Mouse (Mus musculus) MEL (cell line): Measurements from ENCODE around the gene Gm5617. TPM values are rescaled to one million over a fixed set of nuclear protein-coding genes. Genes with fewer than 3 reads are reported as not detected.

Experiments
- DNase-seq: peaks from one replicate; pipeline ENCODE4 v3.0.0; 2011; ENCODE audit warnings: low read depth, low spot score
- H3K27ac ChIP-seq: 2 replicates; pipeline ENCODE4 v1.5.1; 2012; ENCODE audit warnings: low read depth, mild to moderate bottlenecking, control low read depth, low read length, moderate library complexity; ENCODE audit not compliant: control insufficient read depth
- H3K27me3 ChIP-seq, 2 experiments: fragments of 150-350 bp in 1 of 2; sonication (generic) in 1 of 2; 2 replicates each; pipeline ENCODE4 v1.6.1; 2012; ENCODE audit warnings: low read length in 2 of 2, mild to moderate bottlenecking in 2 of 2, improper control_type of control experiment in 1 of 2, moderate library complexity in 1 of 2; ENCODE audit not compliant: insufficient read depth in 2 of 2, control insufficient read depth in 1 of 2
- H3K36me3 ChIP-seq, 2 experiments: 2 replicates each; pipeline ENCODE4 v1.6.1; 2012 to 2014; ENCODE audit warnings: low read length in 2 of 2, improper control_type of control experiment in 1 of 2, inconsistent platforms in 1 of 2, mild to moderate bottlenecking in 1 of 2; ENCODE audit not compliant: insufficient read depth in 2 of 2, control insufficient read depth in 1 of 2
- H3K4me1 ChIP-seq, 2 experiments: fragments of 150-350 bp in 1 of 2; sonication (generic) in 1 of 2; 2 replicates each; pipeline ENCODE4 v1.6.1; 2012; ENCODE audit warnings: low read length in 2 of 2, improper control_type of control experiment in 1 of 2, mild to moderate bottlenecking in 1 of 2; ENCODE audit not compliant: insufficient read depth in 2 of 2, control insufficient read depth in 1 of 2
- H3K4me3 ChIP-seq, 2 experiments: fragments of 150-350 bp in 1 of 2; sonication (generic) in 1 of 2; 2 replicates each; pipeline ENCODE4 v1.5.1; 2012; ENCODE audit warnings: low read depth in 2 of 2, low read length in 2 of 2, mild to moderate bottlenecking in 2 of 2, moderate library complexity in 2 of 2, control low read depth in 1 of 2, improper control_type of control experiment in 1 of 2; ENCODE audit not compliant: control insufficient read depth in 1 of 2, insufficient read depth in 1 of 2
- H3K79me2 ChIP-seq: 2 replicates; pipeline ENCODE4 v1.6.1; 2012; ENCODE audit warnings: mild to moderate bottlenecking, low read length, moderate library complexity; ENCODE audit not compliant: control insufficient read depth, poor library complexity, insufficient read depth
- H3K9ac ChIP-seq: 2 replicates; pipeline ENCODE4 v1.6.1; 2012; ENCODE audit warnings: low read depth, mild to moderate bottlenecking, control low read depth, low read length, moderate library complexity; ENCODE audit not compliant: control insufficient read depth, poor library complexity, severe bottlenecking
- H3K9me3 ChIP-seq: fragments of 150-350 bp; sonication (generic); replicated peaks from 2 replicates; pipeline ENCODE4 v1.6.1; 2012; ENCODE audit warnings: mild to moderate bottlenecking, low read length, improper control_type of control experiment, moderate library complexity; ENCODE audit not compliant: insufficient read depth
- BHLHE40 ChIP-seq: IDR thresholded peaks from 2 replicates; pipeline ENCODE4 v1.6.1; 2012; ENCODE audit warnings: low read depth, mild to moderate bottlenecking, inconsistent platforms, low read length, improper control_type of control experiment, borderline replicate concordance
- CHD2 ChIP-seq: IDR thresholded peaks from 2 replicates; pipeline ENCODE4 v1.6.1; 2011; ENCODE audit warnings: low read length, improper control_type of control experiment
- E2F4 ChIP-seq: IDR thresholded peaks from 2 replicates; pipeline ENCODE4 v1.6.1; 2011; ENCODE audit warnings: low read depth, low read length, improper control_type of control experiment, borderline replicate concordance
- GATA1 ChIP-seq: IDR thresholded peaks from 2 replicates; pipeline ENCODE4 v1.6.1; 2011; ENCODE audit warnings: low read depth, low read length, improper control_type of control experiment
- JUND ChIP-seq: IDR thresholded peaks from 2 replicates; pipeline ENCODE4 v1.6.1; 2011; ENCODE audit warnings: low read depth, mild to moderate bottlenecking, improper control_type of control experiment, low read length
- KAT2A ChIP-seq: conservative IDR thresholded peaks from 2 replicates; pipeline ENCODE4 v1.6.1; 2012; ENCODE audit warnings: low read depth, low read length, improper control_type of control experiment, inconsistent platforms
- MAZ ChIP-seq: IDR thresholded peaks from 2 replicates; pipeline ENCODE4 v1.6.1; 2012; ENCODE audit warnings: low read depth, mild to moderate bottlenecking, inconsistent platforms, low read length, improper control_type of control experiment
- MEF2A ChIP-seq: IDR thresholded peaks from 2 replicates; pipeline ENCODE4 v1.6.1; 2014; ENCODE audit warnings: low read depth, mild to moderate bottlenecking, inconsistent platforms, low read length, improper control_type of control experiment; ENCODE audit not compliant: poor library complexity, insufficient replicate concordance, severe bottlenecking; ENCODE audit errors: extremely low read depth
- MXI1 ChIP-seq: IDR thresholded peaks from 2 replicates; pipeline ENCODE4 v1.6.1; 2011; ENCODE audit warnings: mild to moderate bottlenecking, low read depth, low read length, improper control_type of control experiment
- MYC ChIP-seq: IDR thresholded peaks from 2 replicates; pipeline ENCODE4 v1.6.1; 2011; ENCODE audit warnings: low read depth, mild to moderate bottlenecking, low read length, improper control_type of control experiment, moderate library complexity
- NELFE ChIP-seq: IDR thresholded peaks from 2 replicates; pipeline ENCODE4 v1.6.1; 2011; ENCODE audit warnings: low read depth, low read length, improper control_type of control experiment
- NRF1 ChIP-seq: IDR thresholded peaks from 2 replicates; pipeline ENCODE4 v1.6.1; 2014; ENCODE audit warnings: low read depth, mild to moderate bottlenecking, inconsistent platforms, low read length, improper control_type of control experiment, moderate library complexity; ENCODE audit not compliant: poor library complexity, insufficient read depth, severe bottlenecking
- POLR2A ChIP-seq, 2 experiments: IDR thresholded peaks; 2 replicates each; pipeline ENCODE4 v1.6.1; 2011 to 2012; ENCODE audit warnings: low read length in 2 of 2, mild to moderate bottlenecking in 2 of 2, control low read depth in 1 of 2, improper control_type of control experiment in 1 of 2, low read depth in 1 of 2, moderate library complexity in 1 of 2; ENCODE audit not compliant: control insufficient read depth in 1 of 2, insufficient read depth in 1 of 2, poor library complexity in 1 of 2
- POLR2AphosphoS5 ChIP-seq: IDR thresholded peaks from 2 replicates; pipeline ENCODE4 v1.6.1; 2012; ENCODE audit warnings: low read depth, borderline replicate concordance, mild to moderate bottlenecking, inconsistent platforms, low read length, moderate library complexity, mixed read lengths
- RAD21 ChIP-seq: IDR thresholded peaks from 2 replicates; pipeline ENCODE4 v1.6.1; 2011; ENCODE audit warnings: mild to moderate bottlenecking, low read depth, low read length, improper control_type of control experiment
- RCOR1 ChIP-seq: IDR thresholded peaks from 2 replicates; pipeline ENCODE4 v1.6.1; 2012; ENCODE audit warnings: low read depth, mild to moderate bottlenecking, inconsistent platforms, low read length, improper control_type of control experiment
- SMC3 ChIP-seq: IDR thresholded peaks from 2 replicates; pipeline ENCODE4 v1.6.1; 2011; ENCODE audit warnings: low read depth, low read length, improper control_type of control experiment
- TCF12 ChIP-seq: IDR thresholded peaks from 2 replicates; pipeline ENCODE4 v1.6.1; 2014; ENCODE audit warnings: low read depth, mild to moderate bottlenecking, inconsistent platforms, low read length, improper control_type of control experiment, moderate library complexity
- USF2 ChIP-seq, 2 experiments: IDR thresholded peaks; 2 replicates each; pipeline ENCODE4 v1.6.1; 2011 to 2012; ENCODE audit warnings: improper control_type of control experiment in 2 of 2, low read length in 2 of 2, borderline replicate concordance in 1 of 2, inconsistent platforms in 1 of 2, low read depth in 1 of 2, mild to moderate bottlenecking in 1 of 2; ENCODE audit not compliant: insufficient read depth in 1 of 2
- ZC3H11A ChIP-seq: IDR thresholded peaks from 2 replicates; pipeline ENCODE4 v1.6.1; 2012; ENCODE audit warnings: low read depth, mild to moderate bottlenecking, inconsistent platforms, low read length, improper control_type of control experiment
- ZKSCAN1 ChIP-seq: IDR thresholded peaks from 2 replicates; pipeline ENCODE4 v1.6.1; 2012; ENCODE audit warnings: low read depth, mild to moderate bottlenecking, inconsistent platforms, low read length, improper control_type of control experiment, moderate library complexity
- ZMIZ1 ChIP-seq: IDR thresholded peaks from 2 replicates; pipeline ENCODE4 v1.6.1; 2012; ENCODE audit warnings: low read depth, mild to moderate bottlenecking, inconsistent platforms, low read length, improper control_type of control experiment, moderate library complexity
- ZNF384 ChIP-seq: IDR thresholded peaks from 2 replicates; pipeline ENCODE4 v1.6.1; 2012; ENCODE audit warnings: low read depth, mild to moderate bottlenecking, inconsistent platforms, low read length, improper control_type of control experiment
- polyA plus RNA-seq, 2 experiments: library from polyadenylated mRNA; stranded (reverse) in 1 of 2; unstranded in 1 of 2; fragments of >175 nt in 1 of 2; fragments of >200 nt in 1 of 2; gene quantifications; 2 replicates each; pipeline versions ENCODE4 v1.2.1 to v1.2.4; 2012; ENCODE audit warnings: low replicate concordance in 2 of 2, low read depth in 1 of 2; ENCODE audit not compliant: insufficient read length in 2 of 2, insufficient read depth in 1 of 2, missing spikeins in 1 of 2
- total RNA-seq: library from RNA; depleted of rRNA; stranded (reverse); fragments of 300-350 nt; gene quantifications from 2 replicates; pipeline ENCODE4 v1.2.3, GENCODE M21; 2012

The Gm5617 gene
- total and polyA plus RNA-seq, 3 experiments, result 1.7 to 1.8 TPM; not detected in 1

DNA sequence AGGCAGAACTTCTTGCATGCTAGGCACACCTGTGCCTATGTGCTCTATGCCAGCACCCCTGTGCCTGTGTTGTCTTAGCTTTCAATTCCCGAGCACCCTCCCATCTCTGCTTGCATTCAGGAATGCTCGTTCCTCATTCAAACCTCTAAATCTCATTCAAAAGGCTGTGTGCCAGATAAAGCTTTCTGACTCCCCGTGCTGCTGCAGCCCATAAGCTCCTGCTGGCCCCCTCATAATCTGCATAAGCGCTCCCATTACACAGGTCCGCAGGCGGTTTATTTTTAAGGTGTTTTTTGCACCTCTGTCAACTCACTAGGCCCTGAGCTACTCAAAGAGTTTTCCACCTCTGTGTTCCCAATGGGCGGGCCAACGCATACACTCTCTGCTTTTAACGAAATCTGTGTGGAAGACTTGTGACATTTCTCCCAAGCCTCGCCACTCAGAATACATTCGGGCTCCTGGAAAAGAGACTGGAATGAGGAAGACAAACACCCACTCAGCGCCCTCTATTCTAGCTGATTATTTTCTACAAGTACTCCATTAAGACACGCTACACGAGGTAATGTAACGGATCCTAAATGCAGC lies 22.7 kb upstream of the Gm5617 start:
- Histone ChIP-seq H3K27ac (no peak overlapping the region), H3K36me3 (peaks cover 16 to 24% of the 10 kb centered on the region in 2 experiments)

DNA sequence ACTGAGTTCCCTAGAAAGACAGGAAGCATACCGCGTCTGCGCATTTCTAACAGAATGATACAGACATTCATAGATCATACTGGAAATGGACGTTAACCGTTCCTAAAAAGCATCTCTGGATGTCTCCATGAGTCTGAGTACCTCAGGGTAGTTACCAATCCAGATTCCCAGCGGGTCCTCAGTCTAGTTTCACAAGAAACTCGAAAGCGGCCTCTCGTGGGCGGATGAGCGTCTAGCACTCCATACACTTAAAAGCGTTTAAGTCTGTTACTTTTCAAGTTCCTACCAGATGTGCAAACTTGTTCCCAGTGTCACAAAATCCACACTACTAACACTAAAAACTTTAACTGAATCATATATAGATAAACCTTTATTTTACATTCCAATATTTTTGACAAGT lies 22.1 kb upstream of the Gm5617 start:
- no peak for TF ChIP-seq CHD2
- no peak for TF ChIP-seq TCF12
- TF ChIP-seq POLR2AphosphoS5, result no peak
- no peak for TF ChIP-seq MYC
- TF ChIP-seq ZNF384, result no peak
- TF ChIP-seq MAZ, result no peak
- TF ChIP-seq SMC3, result no peak
- TF ChIP-seq USF2 (IDR thresholded peaks at IDR 0.05; ENCODE audit: borderline replicate concordance in 1 of 2, insufficient read depth in 1 of 2, low read depth in 1 of 2, low read length in 2 of 2), result no peak
- TF ChIP-seq MXI1, result no peak
- TF ChIP-seq NELFE, result no peak
- no peak for TF ChIP-seq ZMIZ1
- no peak for TF ChIP-seq RCOR1
- TF ChIP-seq ZKSCAN1, result no peak
- TF ChIP-seq E2F4, result no peak
- no peak for TF ChIP-seq MEF2A
- TF ChIP-seq BHLHE40, result no peak
- TF ChIP-seq KAT2A, result no peak
- TF ChIP-seq JUND, result no peak
- TF ChIP-seq GATA1, result no peak
- TF ChIP-seq ZC3H11A, result no peak
- TF ChIP-seq, all 39 proteins: peak for 0
- Histone ChIP-seq H3K9ac (no peak overlapping the region), H3K36me3 (peaks cover 21% of the 10 kb centered on the region in 2 experiments), H3K4me1 (peaks cover 6 to 9% of the 10 kb centered on the region in 2 experiments; a peak in 3 of 4 replicates), H3K79me2 (peaks cover 9% of the 10 kb centered on the region; the same call in 1 of the 2 replicates), H3K27ac (no peak overlapping the region), H3K4me3 (no peak overlapping the region), H3K9me3 (no peaks in the 10 kb centered on the region), H3K27me3 (no peaks in the 10 kb centered on the region)
- no peak for DNase-seq

More for the DNA sequence above, 22.7 kb upstream of the Gm5617 start:
- TF ChIP-seq POLR2A (IDR thresholded peaks at IDR 0.05; ENCODE audit: control insufficient read depth in 1 of 2, insufficient read depth in 1 of 2, low read depth in 1 of 2, low read length in 2 of 2, poor library complexity in 1 of 2), result no peak
- TF ChIP-seq POLR2AphosphoS5, result no peak
- TF ChIP-seq E2F4, result no peak
- TF ChIP-seq CHD2, result no peak
- no peak for TF ChIP-seq ZMIZ1
- TF ChIP-seq BHLHE40, result no peak
- TF ChIP-seq NRF1, result no peak
- TF ChIP-seq RAD21, result no peak
- no peak for TF ChIP-seq TCF12
- Histone ChIP-seq H3K27me3 (no peaks in the 10 kb centered on the region), H3K9ac (no peak overlapping the region), H3K4me1 (peaks cover 3 to 6% of the 10 kb centered on the region in 2 experiments; a peak in 3 of 4 replicates), H3K79me2 (peaks cover 7% of the 10 kb centered on the region; the same call in 1 of the 2 replicates), H3K4me3 (no peak overlapping the region), H3K9me3 (no peaks in the 10 kb centered on the region)
- no peak for DNase-seq
